Mouse (Mus musculus) lung, embryonic 14.5 days (tissue): Measurements from ENCODE around the gene Glrp1. TPM values are rescaled to one million over a fixed set of nuclear protein-coding genes. Genes with fewer than 3 reads are reported as not detected.

Source experiments
- ATAC-seq: fragments of 200-750 bp; cut with Nextera tagmentation; 2 replicates; pipeline ENCODE4 v1.8.0; 2017; ENCODE audit warnings: mild to moderate bottlenecking, moderate TSS enrichment, moderate library complexity; ENCODE audit not compliant: insufficient read depth
- DNase-seq: peaks from one replicate; pipeline ENCODE4 v3.0.0-alpha.2; 2015
- H3K27ac ChIP-seq: fragments of 300-500 bp; sonication (generic); 2 replicates; pipeline ENCODE4 v1.5.1; 2014; ENCODE audit warnings: low read depth, mild to moderate bottlenecking, moderate library complexity
- H3K27me3 ChIP-seq: fragments of 300-500 bp; sonication (generic); 2 replicates; pipeline ENCODE4 v1.6.1; 2014; ENCODE audit warnings: low read length, control low read depth; ENCODE audit not compliant: insufficient read depth
- H3K36me3 ChIP-seq: fragments of 300-500 bp; sonication (generic); 2 replicates; pipeline ENCODE4 v1.6.1; 2014; ENCODE audit warnings: control low read depth; ENCODE audit not compliant: insufficient read depth
- H3K4me1 ChIP-seq: fragments of 300-500 bp; sonication (generic); 2 replicates; pipeline ENCODE4 v1.6.1; 2014; ENCODE audit warnings: antibody characterized with exemption, control low read depth; ENCODE audit not compliant: insufficient read depth
- H3K4me2 ChIP-seq: fragments of 300-500 bp; sonication (generic); 2 replicates; pipeline ENCODE4 v1.6.1; 2014; ENCODE audit warnings: mild to moderate bottlenecking
- H3K4me3 ChIP-seq: fragments of 300-500 bp; sonication (generic); 2 replicates; pipeline ENCODE4 v1.5.1; 2014; ENCODE audit warnings: low read depth, low read length
- H3K9ac ChIP-seq: fragments of 300-500 bp; sonication (generic); 2 replicates; pipeline ENCODE4 v1.6.1; 2014
- H3K9me3 ChIP-seq: fragments of 300-500 bp; sonication (generic); 2 replicates; pipeline ENCODE4 v1.6.1; 2016; ENCODE audit warnings: low read depth, low read length, control low read depth
- CTCF ChIP-seq: IDR thresholded peaks from 2 replicates; pipeline ENCODE4 v1.5.1; 2016; ENCODE audit warnings: antibody characterized with exemption, low read depth
- WGBS: fragments of 180-500 bp; shearing (Covaris S2); extraction: QIAGEN DNeasy Blood & Tissue Kit; methylation state at CpG from one replicate; pipeline ENCODE4 v1.1.7; 2014; 5-methylcytosine and 5-hydroxymethylcytosine counted together
- polyA plus RNA-seq: library from polyadenylated mRNA; unstranded; fragments of >200 nt; fragmentation: Nextera tagmentation; extraction: Ambion mirVana; gene quantifications from 2 replicates; pipeline ENCODE4 v1.2.1, GENCODE M21; 2014

Glrp1 gene
- polyA plus RNA-seq, 1 experiment from 2014 or later = 0.38 TPM

GRCm38 (mm10) chr1:88499230-88499737, 10.6 kb downstream of the Glrp1 start:
- Histone ChIP-seq H3K4me2 (no peak overlapping the region), H3K27ac (no peak overlapping the region), H3K36me3 (no peaks in the 10 kb centered on the region), H3K4me1 (no peaks in the 10 kb centered on the region), H3K9me3 (no peaks in the 10 kb centered on the region), H3K27me3 (no peaks in the 10 kb centered on the region), H3K4me3 (no peak overlapping the region), H3K9ac (no peak overlapping the region)
- TF ChIP-seq CTCF = no peak
- ATAC-seq (no peak), DNase-seq (peak; percentile 26)
- WGBS = 49% methylated on average over 11 of the region's 11 CpGs

DNA sequence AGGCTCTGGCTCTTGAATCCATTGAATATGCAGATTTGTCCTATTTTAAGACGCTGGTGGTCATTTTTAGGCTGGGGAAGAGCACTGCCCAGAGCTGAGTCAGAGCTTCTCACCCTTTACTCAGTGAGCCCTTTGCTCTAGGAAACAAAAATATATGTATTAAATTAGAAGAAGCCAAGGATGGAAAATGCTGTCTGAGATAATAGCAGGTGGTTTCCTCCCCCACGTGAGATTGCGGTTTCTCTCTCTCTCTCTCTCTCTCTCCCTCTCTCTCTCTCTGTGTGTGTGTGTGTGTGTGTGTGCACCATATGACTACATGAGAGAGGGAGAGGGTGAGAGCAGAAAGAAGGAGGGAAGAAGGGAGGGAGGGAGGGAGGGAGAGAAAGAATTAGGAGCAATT, 12.5 kb downstream of the Glrp1 start:
- DNase-seq = no peak
- Histone ChIP-seq H3K4me2 (no peak overlapping the region), H3K4me3 (no peak overlapping the region), H3K36me3 (no peaks in the 10 kb centered on the region), H3K9ac (no peak overlapping the region), H3K4me1 (no peaks in the 10 kb centered on the region), H3K9me3 (no peaks in the 10 kb centered on the region), H3K27me3 (no peaks in the 10 kb centered on the region), H3K27ac (no peak overlapping the region)
- no peak for TF ChIP-seq CTCF
- 72% methylated on average over 3 of the region's 3 CpGs for WGBS
- ATAC-seq = no peak

GRCm38 (mm10) chr1:88492415-88492814, 17.5 kb downstream of the Glrp1 start:
- DNase-seq (no peak), ATAC-seq (no peak)
- Histone ChIP-seq H3K4me1 (no peaks in the 10 kb centered on the region), H3K4me3 (no peak overlapping the region), H3K27ac (no peak overlapping the region), H3K9ac (no peak overlapping the region), H3K36me3 (no peaks in the 10 kb centered on the region), H3K27me3 (no peaks in the 10 kb centered on the region), H3K9me3 (no peaks in the 10 kb centered on the region), H3K4me2 (no peak overlapping the region)
- 71% methylated on average over 3 of the region's 3 CpGs for WGBS
- TF ChIP-seq CTCF = no peak

- DNase-seq = no peak
- no peak overlapping the region for H3K9ac ChIP-seq
- 54% methylated on average over 17 of the region's 17 CpGs for WGBS
- H3K27ac ChIP-seq = no peak overlapping the region
- H3K36me3 ChIP-seq = no peaks in the 10 kb centered on the region
- H3K9me3 ChIP-seq = no peaks in the 10 kb centered on the region
- no peak; the same call in 1 of the 2 replicates for ATAC-seq
- H3K4me3 ChIP-seq = no peak overlapping the region
- no peaks in the 10 kb centered on the region for H3K27me3 ChIP-seq
- H3K4me2 ChIP-seq = no peak overlapping the region
- H3K4me1 ChIP-seq = no peaks in the 10 kb centered on the region
- TF ChIP-seq CTCF = no peak
Observed at GRCm38 (mm10) chr1:88491617-88492378, 18.1 kb downstream of the Glrp1 start.

GRCm38 (mm10) chr1:88490164-88490563, 19.7 kb downstream of the Glrp1 start:
- WGBS = 88% methylated on average over 10 of the region's 10 CpGs
- no peaks in the 10 kb centered on the region for H3K36me3 ChIP-seq
- H3K4me3 ChIP-seq = no peak overlapping the region
- H3K4me1 ChIP-seq = no peaks in the 10 kb centered on the region
- no peak for ATAC-seq
- no peaks in the 10 kb centered on the region for H3K9me3 ChIP-seq
- no peak overlapping the region for H3K27ac ChIP-seq
- H3K9ac ChIP-seq = no peak overlapping the region
- no peaks in the 10 kb centered on the region for H3K27me3 ChIP-seq
- DNase-seq = no peak
- TF ChIP-seq CTCF = no peak
- H3K4me2 ChIP-seq = no peak overlapping the region

DNA sequence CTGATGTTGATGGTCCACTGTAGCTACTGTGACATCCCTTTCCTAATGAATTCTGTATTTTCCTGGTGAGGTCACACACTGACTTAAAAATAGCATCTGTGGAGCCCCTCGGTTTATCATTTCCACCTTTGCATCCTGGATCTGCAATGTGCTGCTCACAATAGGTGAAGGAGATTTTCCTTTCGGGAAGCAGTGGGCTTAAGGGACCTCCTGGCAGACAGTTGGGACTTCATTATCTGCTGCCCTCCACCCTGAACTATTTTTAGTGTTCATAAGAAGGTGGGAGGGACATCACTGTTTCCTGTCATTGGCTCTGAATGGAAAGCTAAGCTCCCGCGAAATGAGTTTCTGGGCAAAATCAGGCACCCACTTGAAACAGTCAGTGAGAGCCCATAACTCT, 20.9 kb downstream of the Glrp1 start:
- no peak for DNase-seq
- no peaks in the 10 kb centered on the region for H3K27me3 ChIP-seq
- H3K9ac ChIP-seq = no peak overlapping the region
- no peak for ATAC-seq
- 46% methylated on average over 4 of the region's 4 CpGs for WGBS
- H3K27ac ChIP-seq = no peak overlapping the region
- no peaks in the 10 kb centered on the region for H3K4me1 ChIP-seq
- no peak for TF ChIP-seq CTCF
- H3K9me3 ChIP-seq = no peaks in the 10 kb centered on the region
- H3K4me2 ChIP-seq = no peak overlapping the region
- no peaks in the 10 kb centered on the region for H3K36me3 ChIP-seq
- H3K4me3 ChIP-seq = no peak overlapping the region

- Histone ChIP-seq H3K4me1 (no peaks in the 10 kb centered on the region), H3K27me3 (no peaks in the 10 kb centered on the region), H3K4me3 (no peak overlapping the region), H3K9ac (no peak overlapping the region), H3K36me3 (no peaks in the 10 kb centered on the region), H3K4me2 (no peak overlapping the region), H3K27ac (no peak overlapping the region), H3K9me3 (no peaks in the 10 kb centered on the region)
- no peak for TF ChIP-seq CTCF
- DNase-seq (no peak), ATAC-seq (no peak)
- WGBS = 76% methylated on average over 4 of the region's 4 CpGs
Observed at GRCm38 (mm10) chr1:88486336-88486735, 23.5 kb downstream of the Glrp1 start.
